Mouse (Mus musculus): Measurements from ENCODE around the gene Cacna2d2. TPM values are rescaled to one million over a fixed set of nuclear protein-coding genes. Genes with fewer than 3 reads are reported as not detected.

Gene Cacna2d2
- polyA plus RNA-seq, 1 experiment, result 5.2 TPM

DNA sequence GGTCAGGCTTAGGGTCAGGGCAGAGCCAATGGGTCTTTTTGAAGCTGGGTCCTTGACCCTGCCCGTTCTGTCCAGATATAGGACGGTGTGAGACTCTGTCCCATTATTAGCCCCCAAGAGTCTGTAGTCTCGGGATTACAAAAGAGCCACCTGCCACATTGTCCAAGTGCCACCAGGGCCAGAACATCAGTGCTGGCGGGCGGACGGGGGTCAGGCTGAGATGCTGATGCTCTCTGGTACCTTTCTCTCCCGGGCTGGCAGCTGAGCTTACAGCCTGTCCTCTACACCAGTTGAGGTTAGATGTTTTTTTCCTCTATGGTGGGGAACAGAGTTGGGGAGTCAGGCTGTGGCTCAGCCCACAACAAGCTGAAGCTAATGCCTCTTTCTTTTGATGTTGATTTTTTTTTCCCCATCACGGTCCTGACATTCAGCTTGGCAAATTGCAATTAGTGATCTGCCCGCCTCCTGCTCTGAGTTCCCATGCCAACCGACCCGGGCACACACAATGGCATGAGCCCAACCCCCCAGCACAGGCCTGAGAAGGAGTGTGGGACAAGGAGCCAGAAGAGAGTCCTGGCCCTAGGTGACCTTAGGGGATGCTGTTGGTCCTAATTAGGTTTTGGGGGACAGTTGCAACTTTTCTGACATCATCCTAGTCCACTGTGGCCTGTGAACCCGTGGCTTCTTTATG, 25.2 kb downstream of the Cacna2d2 start:
- H3K4me3 ChIP-seq (ENCODE audit: control insufficient read depth, low read depth, low read length), result no peak overlapping the region
- no peaks in the 10 kb centered on the region for H3K27me3 ChIP-seq (ENCODE audit: control insufficient read depth, insufficient read depth, low read length)
- no peaks in the 10 kb centered on the region for H3K36me3 ChIP-seq (ENCODE audit: control insufficient read depth, insufficient read depth, low read length)
- TF ChIP-seq CTCF (IDR thresholded peaks at IDR 0.05; ENCODE audit: control insufficient read depth, insufficient read depth, insufficient replicate concordance, low read depth, low read length) (no peak), POLR2A (IDR thresholded peaks at IDR 0.05; ENCODE audit: control insufficient read depth, low read depth, low read length) (no peak)
- no peak overlapping the region for H3K27ac ChIP-seq (ENCODE audit: control insufficient read depth, insufficient read depth, low read depth, low read length)
- H3K4me1 ChIP-seq (ENCODE audit: control insufficient read depth, insufficient read depth, low read length), result no peaks in the 10 kb centered on the region

DNA sequence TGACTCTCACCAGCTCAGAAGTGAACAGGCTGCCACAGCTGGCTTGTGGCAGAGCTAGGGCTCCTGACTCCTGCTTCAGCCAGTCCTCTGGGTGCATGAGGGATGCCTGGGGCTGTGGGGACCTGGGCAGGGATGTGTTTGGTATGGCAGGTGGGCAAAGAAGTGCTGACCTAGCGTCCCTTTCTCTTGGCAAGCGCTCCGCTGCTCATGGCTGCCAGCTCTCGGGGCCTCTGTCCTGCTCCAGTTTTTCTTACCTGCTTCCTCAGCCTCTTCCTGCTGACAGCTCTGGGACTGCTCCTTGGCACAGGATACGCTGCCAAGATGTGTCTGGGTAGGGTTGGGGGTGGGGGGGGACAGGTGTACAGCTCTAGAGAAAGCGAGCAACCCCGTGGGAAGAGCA, 28.5 kb downstream of the Cacna2d2 start:
- no peaks in the 10 kb centered on the region for H3K4me1 ChIP-seq (ENCODE audit: control insufficient read depth, insufficient read depth, low read length)
- no peaks in the 10 kb centered on the region for H3K27me3 ChIP-seq (ENCODE audit: control insufficient read depth, insufficient read depth, low read length)
- no peak overlapping the region for H3K4me3 ChIP-seq (ENCODE audit: control insufficient read depth, low read depth, low read length)
- TF ChIP-seq CTCF (IDR thresholded peaks at IDR 0.05; ENCODE audit: control insufficient read depth, insufficient read depth, insufficient replicate concordance, low read depth, low read length) (no peak), POLR2A (IDR thresholded peaks at IDR 0.05; ENCODE audit: control insufficient read depth, low read depth, low read length) (no peak)
- no peaks in the 10 kb centered on the region for H3K36me3 ChIP-seq (ENCODE audit: control insufficient read depth, insufficient read depth, low read length)
- no peak overlapping the region for H3K27ac ChIP-seq (ENCODE audit: control insufficient read depth, insufficient read depth, low read depth, low read length)

DNA sequence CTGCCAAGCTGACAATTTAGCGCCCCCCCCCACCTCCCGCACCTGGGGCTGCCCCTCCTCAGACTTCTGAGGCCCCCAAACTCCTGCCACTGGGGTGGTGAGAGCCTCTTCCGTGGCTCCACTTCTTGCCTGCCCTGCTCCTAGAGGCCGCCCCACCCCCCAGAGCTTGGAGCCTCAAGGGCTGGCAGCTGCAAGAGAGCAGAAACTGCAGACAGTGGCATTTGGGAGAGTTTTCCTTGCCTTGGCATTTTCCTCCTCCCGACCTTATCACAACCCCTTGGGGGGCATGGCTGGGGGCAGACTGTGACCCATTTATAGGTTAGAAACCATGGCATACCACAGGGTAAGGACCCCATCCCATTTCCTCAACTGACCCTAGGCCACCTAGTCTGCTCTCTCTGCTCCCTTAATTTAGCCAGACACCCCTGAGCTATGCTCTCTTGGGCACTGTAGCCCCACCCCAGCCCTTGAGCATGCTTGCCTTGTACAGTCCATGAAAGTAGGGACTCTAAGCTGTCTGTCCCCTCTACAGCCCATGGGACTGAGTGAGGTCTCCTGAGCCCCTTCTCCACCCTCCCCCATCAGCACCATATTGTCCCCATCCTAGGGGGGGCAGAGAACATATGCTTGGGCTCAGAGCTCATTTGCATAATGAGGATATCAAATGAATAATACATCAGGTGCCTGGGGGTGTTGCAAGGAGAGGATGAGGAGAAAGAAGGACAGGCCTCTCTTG, 29.2 kb downstream of the Cacna2d2 start:
- no peaks in the 10 kb centered on the region for H3K4me1 ChIP-seq (ENCODE audit: control insufficient read depth, insufficient read depth, low read length)
- no peak overlapping the region for H3K4me3 ChIP-seq (ENCODE audit: control insufficient read depth, low read depth, low read length)
- no peaks in the 10 kb centered on the region for H3K27me3 ChIP-seq (ENCODE audit: control insufficient read depth, insufficient read depth, low read length)
- no peaks in the 10 kb centered on the region for H3K36me3 ChIP-seq (ENCODE audit: control insufficient read depth, insufficient read depth, low read length)
- TF ChIP-seq POLR2A (IDR thresholded peaks at IDR 0.05; ENCODE audit: control insufficient read depth, low read depth, low read length) (no peak), CTCF (IDR thresholded peaks at IDR 0.05; ENCODE audit: control insufficient read depth, insufficient read depth, insufficient replicate concordance, low read depth, low read length) (no peak)
- H3K27ac ChIP-seq (ENCODE audit: control insufficient read depth, insufficient read depth, low read depth, low read length), result no peak overlapping the region

DNA sequence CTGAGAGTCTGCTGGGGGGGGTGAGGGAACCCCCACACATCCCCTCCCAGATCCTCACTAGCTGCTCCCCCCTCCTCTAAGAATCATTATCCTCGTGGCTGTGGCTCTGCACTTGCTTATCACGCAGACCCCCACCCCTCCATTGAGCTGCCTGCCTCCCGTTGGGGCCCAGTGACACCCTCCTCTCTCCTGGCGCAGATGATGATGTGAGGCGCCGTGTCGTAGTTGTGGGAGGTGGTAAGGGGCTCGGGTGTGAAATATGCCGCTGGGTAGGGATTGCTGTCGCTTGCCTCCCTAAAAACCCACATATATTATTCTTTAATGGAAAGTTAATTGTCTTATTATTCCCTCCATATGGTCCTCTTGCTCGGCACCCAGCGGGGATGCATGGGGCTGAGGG, 31.0 kb downstream of the Cacna2d2 start:
- Histone ChIP-seq H3K4me3 (ENCODE audit: control insufficient read depth, low read depth, low read length) (no peak overlapping the region), H3K27me3 (ENCODE audit: control insufficient read depth, insufficient read depth, low read length) (no peaks in the 10 kb centered on the region), H3K27ac (ENCODE audit: control insufficient read depth, insufficient read depth, low read depth, low read length) (no peak overlapping the region), H3K36me3 (ENCODE audit: control insufficient read depth, insufficient read depth, low read length) (no peaks in the 10 kb centered on the region), H3K4me1 (ENCODE audit: control insufficient read depth, insufficient read depth, low read length) (no peaks in the 10 kb centered on the region)
- TF ChIP-seq POLR2A (IDR thresholded peaks at IDR 0.05; ENCODE audit: control insufficient read depth, low read depth, low read length), result no peak
- no peak for TF ChIP-seq CTCF (IDR thresholded peaks at IDR 0.05; ENCODE audit: control insufficient read depth, insufficient read depth, insufficient replicate concordance, low read depth, low read length)

DNA sequence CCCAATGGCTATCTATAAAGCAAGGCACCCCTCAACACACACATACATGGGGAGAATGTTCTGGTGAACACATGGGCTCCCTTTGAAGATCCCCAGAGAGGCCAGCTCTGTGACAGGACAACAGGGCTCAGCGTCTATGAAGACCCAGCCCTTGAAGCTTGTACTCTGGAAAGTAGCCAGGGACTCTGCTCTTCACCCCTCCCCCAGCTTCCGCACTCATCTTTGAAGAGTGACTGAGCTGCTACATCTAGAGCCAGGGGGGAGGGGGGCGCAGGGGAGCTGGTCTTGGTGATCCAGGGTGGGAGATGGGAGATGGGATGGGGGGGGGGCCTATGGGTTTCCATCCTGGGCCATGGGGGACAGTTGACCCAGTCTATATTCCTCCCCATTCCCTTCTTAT, 33.1 kb downstream of the Cacna2d2 start:
- Histone ChIP-seq H3K27ac (ENCODE audit: control insufficient read depth, insufficient read depth, low read depth, low read length) (no peak overlapping the region), H3K27me3 (ENCODE audit: control insufficient read depth, insufficient read depth, low read length) (no peaks in the 10 kb centered on the region), H3K4me1 (ENCODE audit: control insufficient read depth, insufficient read depth, low read length) (no peaks in the 10 kb centered on the region)

DNA sequence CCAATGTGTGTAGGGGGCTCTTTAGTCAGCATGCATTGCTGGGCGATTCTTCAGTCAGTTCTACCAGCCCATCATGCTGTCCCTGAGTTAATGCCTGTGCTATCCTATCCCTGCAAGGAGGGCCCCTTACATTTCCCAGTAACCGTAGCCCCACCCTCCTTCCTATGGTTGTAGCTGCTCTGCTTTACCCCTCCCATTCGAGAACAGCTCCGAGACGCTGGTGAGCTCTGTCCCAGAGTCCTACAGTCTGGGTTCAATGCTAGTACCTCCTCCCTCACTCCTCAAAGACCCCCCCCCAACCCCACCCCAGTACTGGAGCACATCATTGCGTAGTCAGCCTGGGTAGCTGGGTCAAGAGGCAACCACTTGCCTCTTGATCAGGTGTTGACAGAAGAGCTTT, 35.4 kb downstream of the Cacna2d2 start:
- H3K27ac ChIP-seq (ENCODE audit: control insufficient read depth, insufficient read depth, low read depth, low read length), result no peak overlapping the region
- no peak overlapping the region for H3K4me3 ChIP-seq (ENCODE audit: control insufficient read depth, low read depth, low read length)
- H3K4me1 ChIP-seq (ENCODE audit: control insufficient read depth, insufficient read depth, low read length), result no peaks in the 10 kb centered on the region
- no peaks in the 10 kb centered on the region for H3K27me3 ChIP-seq (ENCODE audit: control insufficient read depth, insufficient read depth, low read length)
- no peaks in the 10 kb centered on the region for H3K36me3 ChIP-seq (ENCODE audit: control insufficient read depth, insufficient read depth, low read length)
- TF ChIP-seq POLR2A (IDR thresholded peaks at IDR 0.05; ENCODE audit: control insufficient read depth, low read depth, low read length) (no peak), CTCF (IDR thresholded peaks at IDR 0.05; ENCODE audit: control insufficient read depth, insufficient read depth, insufficient replicate concordance, low read depth, low read length) (no peak)

More for the DNA sequence above, 33.1 kb downstream of the Cacna2d2 start:
- Histone ChIP-seq H3K36me3 (ENCODE audit: control insufficient read depth, insufficient read depth, low read length) (no peaks in the 10 kb centered on the region), H3K4me3 (ENCODE audit: control insufficient read depth, low read depth, low read length) (no peak overlapping the region)
- TF ChIP-seq POLR2A (IDR thresholded peaks at IDR 0.05; ENCODE audit: control insufficient read depth, low read depth, low read length) (no peak), CTCF (IDR thresholded peaks at IDR 0.05; ENCODE audit: control insufficient read depth, insufficient read depth, insufficient replicate concordance, low read depth, low read length) (no peak)

DNA sequence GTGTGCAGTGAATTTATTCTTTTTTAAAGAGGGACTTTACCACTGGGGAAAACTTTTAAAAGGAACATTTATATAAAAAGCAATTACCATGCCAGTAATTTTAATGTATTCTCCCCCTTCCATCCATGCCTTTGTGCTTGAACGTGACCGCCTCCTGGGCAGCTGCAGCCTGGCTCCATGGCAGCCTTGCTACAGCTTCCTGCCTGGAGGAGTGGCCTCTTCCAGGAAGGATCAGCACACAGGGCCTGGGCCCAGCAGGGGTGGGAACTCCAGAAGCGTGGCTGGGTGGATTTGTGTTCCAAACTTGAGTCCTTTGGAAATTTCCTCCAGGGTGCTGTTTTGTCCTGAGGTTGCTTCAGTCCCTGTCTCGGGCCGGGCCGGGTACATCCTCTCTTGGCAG, 35.9 kb downstream of the Cacna2d2 start:
- no peaks in the 10 kb centered on the region for H3K36me3 ChIP-seq (ENCODE audit: control insufficient read depth, insufficient read depth, low read length)
- no peak overlapping the region for H3K4me3 ChIP-seq (ENCODE audit: control insufficient read depth, low read depth, low read length)
- no peaks in the 10 kb centered on the region for H3K4me1 ChIP-seq (ENCODE audit: control insufficient read depth, insufficient read depth, low read length)
- no peaks in the 10 kb centered on the region for H3K27me3 ChIP-seq (ENCODE audit: control insufficient read depth, insufficient read depth, low read length)
- no peak overlapping the region for H3K27ac ChIP-seq (ENCODE audit: control insufficient read depth, insufficient read depth, low read depth, low read length)
- TF ChIP-seq CTCF (IDR thresholded peaks at IDR 0.05; ENCODE audit: control insufficient read depth, insufficient read depth, insufficient replicate concordance, low read depth, low read length) (no peak), POLR2A (IDR thresholded peaks at IDR 0.05; ENCODE audit: control insufficient read depth, low read depth, low read length) (no peak)
